Mouse (Mus musculus): ENCODE results near the gene Chml.

Chml gene

GRCm38 (mm10) chr1:175692246-175692996, at the start of gene Chml, which contains the start of gene Opn3:
Gene Chml (minus strand): TSS chr1:175692901.
Gene Opn3 (minus strand): TSS chr1:175692776.
- peak; percentile 99 for DNase-seq (ENCODE audit: low read depth, low spot score)

- DNase-seq (ENCODE audit: low read depth, low spot score), result no peak
Measured at GRCm38 (mm10) chr1:175725771-175726170, 33.1 kb upstream of the Chml start.

GRCm38 (mm10) chr1:175716832-175717231, 24.1 kb upstream of the Chml start:
- DNase-seq (ENCODE audit: low read depth, low spot score), result no peak

- no peak for DNase-seq (ENCODE audit: low read depth, low spot score)
Measured at GRCm38 (mm10) chr1:175712338-175712909, 19.7 kb upstream of the Chml start.

- no peak for DNase-seq (ENCODE audit: low read depth, low spot score)
Measured at GRCm38 (mm10) chr1:175708013-175708412, 15.3 kb upstream of the Chml start.

- no peak for DNase-seq (ENCODE audit: low read depth, low spot score)
Measured at GRCm38 (mm10) chr1:175707599-175707998, 14.9 kb upstream of the Chml start.

GRCm38 (mm10) chr1:175701145-175701544, 8.4 kb upstream of the Chml start:
- no peak for DNase-seq (ENCODE audit: low read depth, low spot score)

- DNase-seq (ENCODE audit: low read depth, low spot score), result no peak
Measured at GRCm38 (mm10) chr1:175699796-175700195, 7.1 kb upstream of the Chml start.

GRCm38 (mm10) chr1:175699375-175699774, 6.7 kb upstream of the Chml start:
- no peak for DNase-seq (ENCODE audit: low read depth, low spot score)

- DNase-seq (ENCODE audit: low read depth, low spot score), result no peak
Measured at GRCm38 (mm10) chr1:175698293-175698692, 5.6 kb upstream of the Chml start, which contains the start of gene Wdr64. Gene Wdr64 (plus strand): TSS chr1:175698593.

GRCm38 (mm10) chr1:175693429-175693960, 794 bp upstream of the Chml start:
- no peak for DNase-seq (ENCODE audit: low read depth, low spot score)

GRCm38 (mm10) chr1:175692997-175693361, 278 bp upstream of the Chml start:
- DNase-seq (ENCODE audit: low read depth, low spot score), result no peak

GRCm38 (mm10) chr1:175691686-175692245, 935 bp downstream of the Chml start:
- no peak for DNase-seq (ENCODE audit: low read depth, low spot score)

- no peak for DNase-seq (ENCODE audit: low read depth, low spot score)
Measured at GRCm38 (mm10) chr1:175680995-175681394, 11.7 kb downstream of the Chml start.

GRCm38 (mm10) chr1:175677459-175677858, 15.2 kb downstream of the Chml start:
- DNase-seq (ENCODE audit: low read depth, low spot score), result no peak

GRCm38 (mm10) chr1:175675116-175675515, 17.6 kb downstream of the Chml start:
- no peak for DNase-seq (ENCODE audit: low read depth, low spot score)

- DNase-seq (ENCODE audit: low read depth, low spot score), result no peak
Measured at GRCm38 (mm10) chr1:175673563-175674325, 19.0 kb downstream of the Chml start.

- no peak for DNase-seq (ENCODE audit: low read depth, low spot score)
Measured at GRCm38 (mm10) chr1:175671626-175672025, 21.1 kb downstream of the Chml start.

- no peak for DNase-seq (ENCODE audit: low read depth, low spot score)
Measured at GRCm38 (mm10) chr1:175670042-175670441, 22.7 kb downstream of the Chml start.

GRCm38 (mm10) chr1:175669456-175669855, 23.2 kb downstream of the Chml start:
- DNase-seq (ENCODE audit: low read depth, low spot score), result no peak

GRCm38 (mm10) chr1:175668666-175669405, 23.9 kb downstream of the Chml start:
- DNase-seq (ENCODE audit: low read depth, low spot score), result no peak
